8 mouse cellular contexts compared by ENCODE assay signal in the genomic region with DNA sequence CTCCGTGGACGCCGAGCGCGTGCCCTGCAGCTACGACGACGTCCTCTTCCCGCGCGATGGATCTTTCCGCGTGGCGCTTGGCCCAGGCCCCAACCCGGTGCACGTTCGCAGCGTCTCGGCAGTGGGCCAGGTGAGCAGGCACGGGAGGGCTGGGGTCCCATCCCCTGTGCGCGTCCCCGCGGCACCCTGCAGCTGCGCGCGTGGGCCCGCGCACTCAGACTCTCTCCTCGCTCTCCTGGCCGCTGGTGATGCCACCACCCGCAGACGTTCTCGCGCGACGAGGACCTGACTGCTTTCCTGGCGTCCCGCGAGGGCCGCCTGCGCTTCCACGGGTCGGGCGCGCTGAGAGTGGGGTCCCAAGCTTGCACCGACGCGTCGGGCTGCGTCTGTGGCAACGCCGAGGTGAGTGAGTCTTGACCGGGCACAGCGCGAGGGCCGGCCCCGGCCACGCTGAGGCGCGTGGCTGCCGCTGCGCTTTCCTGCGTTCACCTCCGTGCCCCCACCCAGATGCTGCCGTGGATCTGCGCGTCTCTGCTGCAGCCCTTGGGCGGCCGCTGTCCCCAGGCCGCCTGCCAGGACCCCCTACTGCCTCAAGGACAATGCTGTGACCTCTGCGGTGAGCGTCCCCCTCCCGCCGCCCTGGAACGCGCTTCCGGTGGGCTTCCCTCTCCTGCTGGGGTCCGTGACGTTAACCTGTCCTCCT. TPM values are rescaled to one million over a fixed set of nuclear protein-coding genes. Genes with fewer than 3 reads are reported as not detected.
DNase-seq lines count a peak whose midpoint lies in the region; ATAC-seq lines count a peak whose summit lies in the region.

No protein-coding gene starts in this region.

- H3K27me3 ChIP-seq in limb, embryonic 11.5 days (ENCODE audit: control insufficient read depth, insufficient read depth, low read length), result peaks cover 75% of the 10 kb centered on the region
- peaks cover 72% of the 10 kb centered on the region for H3K27me3 ChIP-seq in stomach, embryonic 14.5 days (ENCODE audit: control insufficient read depth, insufficient read depth, low read length)

- no peaks in the 10 kb centered on the region; the same call in 1 of the 2 replicates for H3K9me3 ChIP-seq in limb, embryonic 11.5 days (ENCODE audit: control insufficient read depth, low read length)
- H3K9me3 ChIP-seq in stomach, embryonic 14.5 days (ENCODE audit: control insufficient read depth, low read depth, low read length), result no peaks in the 10 kb centered on the region

- no peak overlapping the region for H3K27ac ChIP-seq in limb, embryonic 11.5 days (replicated peaks; ENCODE audit: low read depth, low read length)
- no peak overlapping the region for H3K27ac ChIP-seq in stomach, embryonic 14.5 days (ENCODE audit: low read length)

- peak overlapping the region; percentile 65 for H3K4me2 ChIP-seq in limb, embryonic 11.5 days (ENCODE audit: low read depth, severe bottlenecking)
- peak overlapping the region; percentile 82 for H3K4me2 ChIP-seq in stomach, embryonic 14.5 days (replicated peaks; ENCODE audit: low read depth, low read length)

- DNase-seq in cerebellum, adult 11-12 months, result peak; percentile 28
- peak; percentile 44 for DNase-seq in retina, postnatal 1 day
- no peak for DNase-seq in retina, embryonic 14.5 days (ENCODE audit: low spot score)
- DNase-seq in limb, embryonic 11.5 days (ENCODE audit: low spot score), result peak; percentile 38
- DNase-seq in adipocyte (ENCODE audit: low spot score), result no peak

- 0 out of 2 replicates have a peak overlapping the region, but pooled peaks have one; percentile 7 for H3K9ac ChIP-seq in limb, embryonic 11.5 days (ENCODE audit: low read length)
- H3K9ac ChIP-seq in stomach, embryonic 14.5 days (replicated peaks; ENCODE audit: low read depth, low read length), result 0 out of 2 replicates have a peak overlapping the region, but pooled peaks have one; percentile 18

- H3K4me1 ChIP-seq in limb, embryonic 11.5 days (ENCODE audit: control insufficient read depth, insufficient read depth, low read length), result peaks cover 15% of the 10 kb centered on the region
- peaks cover 23% of the 10 kb centered on the region for H3K4me1 ChIP-seq in stomach, embryonic 14.5 days (ENCODE audit: control insufficient read depth, insufficient read depth, low read length)

- WGBS in limb, embryonic 11.5 days, result 2% methylated on average over 74 of the region's 80 CpGs
- 2% methylated on average over 80 of the region's 80 CpGs for WGBS in stomach, embryonic 14.5 days

- H3K36me3 ChIP-seq in limb, embryonic 11.5 days (ENCODE audit: control insufficient read depth, insufficient read depth, low read length), result no peaks in the 10 kb centered on the region
- no peaks in the 10 kb centered on the region for H3K36me3 ChIP-seq in stomach, embryonic 14.5 days (ENCODE audit: control insufficient read depth, insufficient read depth, low read length)

- no peak for ATAC-seq in cerebellum, adult (ENCODE audit: insufficient number of reproducible peaks, low FRiP score, low TSS enrichment)
- ATAC-seq in limb, embryonic 11.5 days (ENCODE audit: insufficient number of reproducible peaks, low FRiP score, low TSS enrichment, low read depth), result 0 out of 2 replicates have a peak, but pooled peaks have one; percentile 14
- no peak for ATAC-seq in stomach, embryonic 14.5 days (ENCODE audit: insufficient number of reproducible peaks, insufficient read depth, low FRiP score, low read depth)
- ATAC-seq in monocyte, adult 5-6 weeks (replicated peaks; ENCODE audit: insufficient number of reproducible peaks, low FRiP score, low TSS enrichment, poor library complexity, severe bottlenecking), result no peak

- peak overlapping the region; percentile 31 for H3K4me3 ChIP-seq in limb, embryonic 11.5 days (ENCODE audit: low read depth, low read length)
- H3K4me3 ChIP-seq in stomach, embryonic 14.5 days (ENCODE audit: low read depth, low read length), result peak overlapping the region; percentile 32

RNA-seq across cellular contexts. Expression of a gene that starts 3.7 kb away (rescaled TPM):
- polyA plus RNA-seq in limb, embryonic 11.5 days (2014; fragmentation: Nextera tagmentation; extraction: Ambion mirVana), result 0.28 and 0.29 TPM in 2 replicates
- not detected in 2 replicates for polyA plus RNA-seq in stomach, embryonic 14.5 days (2014; fragmentation: Nextera tagmentation; extraction: Ambion mirVana)
- total RNA-seq in monocyte, adult 5-6 weeks (2017), result 1.2 TPM in 1 of 3 replicates, not detected in the others

Comparison
In these comparisons a context has a peak if more than half of its experiments do, and no peak if none do; other contexts are left out.
1. DNase-seq: peak in cerebellum, adult 11-12 months (single experiment), retina, postnatal 1 day (single experiment) and limb, embryonic 11.5 days (single experiment); none in retina, embryonic 14.5 days (single experiment) and adipocyte (single experiment).